Mouse (Mus musculus) retina, adult 2 months (tissue): ENCODE data around the gene Fbxo10.
A peak's percentile ranks its signal among the peaks of the same experiment; 100 is the strongest.
"Not testable (repeated sequence)": the region's sequence is repeated elsewhere in the genome, so short reads cannot be mapped to it uniquely, and the experiment has no call there.

Experiments used
- DNase-seq: peaks from one replicate; pipeline ENCODE4 v3.0.0-alpha.2; 2012; ENCODE audit warnings: low read depth, low spot score

Gene Fbxo10

GRCm38 (mm10) chr4:45047956-45048355 is 36.4 kb downstream of the Fbxo10 start:
- DNase-seq, result no peak

- no peak for DNase-seq
These were observed 37.0 kb downstream of the Fbxo10 start for GRCm38 (mm10) chr4:45047286-45047887.

DNA sequence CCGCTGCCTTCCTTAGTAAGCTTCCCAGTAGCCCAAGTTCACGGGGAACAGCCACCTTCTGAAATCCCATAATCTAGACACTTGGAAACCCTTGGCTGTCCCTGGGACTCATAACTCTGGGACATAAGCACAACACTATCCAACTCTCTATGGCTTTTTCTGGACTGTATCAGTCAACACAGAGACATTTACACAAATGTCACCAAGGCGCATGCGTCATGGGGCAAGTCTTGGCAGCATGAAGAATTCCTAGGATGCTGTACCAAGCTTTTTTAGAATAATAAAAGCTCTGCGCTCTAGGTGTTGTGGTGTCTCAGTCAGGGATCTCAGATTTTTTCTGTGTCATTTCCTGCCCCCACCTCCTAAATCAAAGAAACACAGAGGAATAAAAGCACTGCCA is 37.7 kb downstream of the Fbxo10 start:
- DNase-seq, result no peak

GRCm38 (mm10) chr4:45040795-45041194 is 43.6 kb downstream of the Fbxo10 start:
- DNase-seq, result no peak

GRCm38 (mm10) chr4:45039546-45039945 is 44.9 kb downstream of the Fbxo10 start:
- DNase-seq, result not testable (repeated sequence)

- not testable (repeated sequence) for DNase-seq
These were observed 45.5 kb downstream of the Fbxo10 start for GRCm38 (mm10) chr4:45038879-45039278.

DNA sequence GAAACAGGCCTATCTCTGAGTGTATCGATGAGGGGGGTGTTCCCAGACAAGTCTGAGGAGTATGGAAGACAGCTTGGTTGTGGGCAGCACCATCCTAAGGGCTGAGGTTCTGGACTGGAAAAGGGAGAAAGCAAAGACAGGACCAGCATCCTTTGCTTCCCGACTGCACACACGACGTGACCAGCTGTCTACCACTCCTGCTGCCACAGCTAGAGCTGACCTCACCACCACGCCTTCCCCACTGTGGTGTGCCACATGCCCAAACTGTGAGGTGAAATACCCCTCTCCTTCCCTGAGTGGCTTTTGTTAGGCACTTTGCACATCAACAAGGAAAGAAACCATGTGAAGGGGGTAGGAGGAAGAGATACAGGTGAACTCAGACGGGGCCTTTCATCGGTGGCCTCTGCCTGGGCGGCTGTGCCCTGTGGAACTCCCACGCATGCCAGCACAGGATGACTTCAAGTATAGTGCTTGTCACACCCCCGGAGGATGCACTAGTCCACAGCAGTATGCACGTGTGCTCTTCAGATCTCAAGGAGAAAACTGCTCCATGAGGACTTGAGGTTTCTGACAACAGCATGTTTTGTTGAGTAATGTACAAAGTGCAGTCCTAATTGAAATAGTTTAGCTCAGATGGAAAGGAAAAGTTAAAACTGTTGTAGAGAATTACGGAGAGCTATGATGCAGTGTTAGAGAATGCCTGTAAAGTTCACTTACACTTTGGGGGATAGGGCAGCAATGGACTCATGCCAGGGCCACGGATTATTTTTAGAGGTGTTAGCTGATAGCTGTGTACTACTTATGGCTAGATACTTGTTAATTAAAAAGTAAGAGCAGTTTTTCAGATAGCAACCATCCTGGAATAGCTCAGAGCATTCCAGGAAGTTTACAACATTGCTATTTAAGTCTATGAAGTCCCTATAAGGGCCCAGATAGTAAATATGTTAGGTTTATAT is 46.7 kb downstream of the Fbxo10 start:
- DNase-seq, result no peak

DNA sequence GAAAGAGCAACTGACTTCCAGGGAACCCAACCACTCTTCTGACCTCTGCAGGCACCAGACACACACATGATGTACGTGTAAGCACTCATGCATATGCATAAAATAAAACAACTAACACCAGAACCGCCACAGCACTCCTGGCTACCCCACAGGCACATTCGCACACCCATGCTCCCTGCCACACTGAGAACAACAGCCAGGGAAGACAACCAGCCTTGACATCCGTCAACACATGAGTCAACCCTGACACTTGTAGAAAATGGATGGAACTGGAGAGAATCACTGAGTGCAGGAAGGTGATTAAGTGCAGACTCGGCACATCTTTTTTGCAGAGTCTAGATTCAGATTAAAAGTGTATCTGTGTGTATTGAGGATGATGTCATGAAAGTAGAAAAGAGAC is 47.8 kb downstream of the Fbxo10 start:
- DNase-seq, result no peak

DNA sequence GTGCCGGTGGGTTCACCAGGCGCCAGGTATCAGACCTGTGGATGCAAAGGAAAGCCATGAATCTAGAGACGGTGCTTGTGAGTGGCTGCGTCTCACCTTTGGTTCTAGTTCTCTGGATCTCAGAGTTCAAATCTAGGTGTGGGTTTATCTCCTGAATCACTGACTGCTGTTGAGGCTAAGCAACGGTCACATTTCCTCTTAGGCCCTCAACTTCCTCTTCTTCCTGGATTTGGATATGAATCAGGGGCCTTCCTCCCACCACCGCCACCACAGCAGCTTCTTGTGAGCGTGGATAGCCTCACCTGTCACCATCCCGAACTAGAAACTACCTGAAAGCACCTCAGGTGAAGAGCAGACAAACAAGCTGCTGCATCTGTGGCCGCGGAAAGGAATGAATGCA is 48.4 kb downstream of the Fbxo10 start:
- no peak for DNase-seq

- no peak for DNase-seq
These were observed 49.4 kb downstream of the Fbxo10 start for GRCm38 (mm10) chr4:45034693-45035628.

- DNase-seq, result no peak
These were observed 51.8 kb downstream of the Fbxo10 start for GRCm38 (mm10) chr4:45032586-45032985.

DNA sequence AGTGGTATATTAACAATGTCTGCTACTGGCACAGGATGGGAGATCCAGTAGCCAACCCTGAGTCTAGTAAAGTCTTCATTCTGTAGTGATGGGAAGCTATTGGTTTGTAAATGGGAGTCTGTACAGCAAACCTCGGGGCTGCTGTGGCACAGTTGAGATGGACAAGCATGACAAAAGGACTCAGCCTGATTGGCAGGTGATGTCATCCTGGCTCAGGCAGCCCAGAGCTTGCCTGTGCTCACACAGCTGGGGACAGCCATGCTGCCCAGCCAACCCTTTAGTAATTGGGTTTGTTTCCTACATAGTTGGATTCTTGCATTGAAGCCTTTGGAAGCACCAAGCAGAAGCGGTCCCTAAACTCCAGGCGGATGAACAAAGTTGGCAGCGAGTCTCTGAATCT is 57.9 kb downstream of the Fbxo10 start:
- no peak for DNase-seq

GRCm38 (mm10) chr4:45019009-45019408 is 65.4 kb downstream of the Fbxo10 start:
- DNase-seq, result no peak

- DNase-seq, result peak; percentile 80
These were observed 65.9 kb downstream of the Fbxo10 start, which contains the start of gene Polr1e for GRCm38 (mm10) chr4:45018452-45018980. Gene Polr1e, plus strand, starts transcription at chr4:45018583.

- peak; percentile 54 for DNase-seq
These were observed 68.8 kb downstream of the Fbxo10 start for GRCm38 (mm10) chr4:45015615-45016014.

GRCm38 (mm10) chr4:45013537-45013936 is 70.9 kb downstream of the Fbxo10 start:
- no peak for DNase-seq

- DNase-seq, result no peak
These were observed 71.4 kb downstream of the Fbxo10 start for GRCm38 (mm10) chr4:45013031-45013431.

- DNase-seq, result peak; percentile 100
These were observed 72.1 kb downstream of the Fbxo10 start, which contains the start of gene Zbtb5 for GRCm38 (mm10) chr4:45012105-45012975. Gene Zbtb5, minus strand, starts transcription at chr4:45012412.

GRCm38 (mm10) chr4:45011581-45012104 is 72.8 kb downstream of the Fbxo10 start:
- no peak for DNase-seq

DNA sequence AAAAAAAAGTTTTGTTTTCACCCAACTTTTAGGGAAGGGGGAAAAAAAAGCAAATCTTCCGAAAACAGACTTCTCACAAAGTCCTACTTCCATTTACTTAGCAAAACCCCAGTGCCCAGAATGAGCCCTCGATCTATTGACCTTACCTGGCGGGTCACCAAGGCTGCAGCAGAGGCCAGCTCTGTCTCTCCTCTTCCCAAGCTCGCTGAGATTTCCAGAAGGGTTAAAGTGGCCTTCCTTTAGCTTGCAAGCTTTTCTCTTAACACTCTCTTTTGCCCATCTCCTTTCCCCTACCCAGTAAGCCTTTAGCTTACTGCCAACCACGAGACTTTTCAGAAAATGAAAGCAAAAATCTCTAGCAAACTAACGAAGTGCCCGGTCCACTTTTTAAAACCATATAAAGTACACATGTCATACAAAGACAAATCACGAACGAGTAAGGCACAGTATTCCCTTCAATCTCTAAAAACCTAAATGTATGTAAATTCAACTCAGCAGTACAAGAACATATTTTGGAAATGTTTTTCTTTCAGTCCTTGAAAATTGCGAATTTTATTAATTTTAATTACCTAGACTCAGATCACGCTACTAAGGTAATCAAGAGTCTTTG is 73.5 kb downstream of the Fbxo10 start:
- DNase-seq, result no peak
